Mouse (Mus musculus) erythroblast, adult 5-6 weeks (primary cell): ENCODE data around the gene Ptgfrn. TPM values are rescaled to one million over a fixed set of nuclear protein-coding genes. Genes with fewer than 3 reads are reported as not detected.

ENCODE experiments used
- ATAC-seq: replicated peaks from 2 replicates; pipeline ENCODE4 v1.8.0; 2016; ENCODE audit warnings: moderate number of reproducible peaks, mild to moderate bottlenecking, moderate TSS enrichment, inconsistent platforms; ENCODE audit not compliant: poor library complexity, low FRiP score, severe bottlenecking
- total RNA-seq, 2 experiments: library from RNA; stranded (forward) in 1 of 2; stranded (reverse) in 1 of 2; fragments of 150-400 nt in 1 of 2; fragments of 200-764, 138-1000 nt in 1 of 2; gene quantifications; 2 replicates each; pipeline versions ENCODE4 v1.2.3 to v1.2.4; 2015 to 2017; ENCODE audit warnings: low replicate concordance in 2 of 2

The Ptgfrn gene
- total RNA-seq, 2 experiments from 2014 or later = 0.09 to 6.3 TPM

DNA sequence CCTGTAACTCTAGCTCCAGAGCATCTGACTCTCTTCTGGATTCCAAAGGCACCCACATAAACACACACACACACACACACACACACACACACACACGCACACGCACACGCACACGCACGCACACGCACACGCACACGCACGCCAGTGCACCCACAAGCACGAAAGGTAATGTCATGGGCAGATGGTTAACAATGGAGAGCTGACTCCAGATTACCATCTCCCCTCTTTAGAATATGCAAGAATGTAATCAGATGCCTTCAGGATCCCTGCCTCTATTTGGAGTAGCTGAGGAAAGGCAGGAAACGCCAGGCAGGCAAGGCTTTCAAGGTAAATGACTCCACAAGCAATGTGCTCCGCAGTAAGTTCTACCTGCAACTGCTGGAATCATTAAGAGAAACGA, 17.9 kb downstream of the Ptgfrn start:
- no peak for ATAC-seq

DNA sequence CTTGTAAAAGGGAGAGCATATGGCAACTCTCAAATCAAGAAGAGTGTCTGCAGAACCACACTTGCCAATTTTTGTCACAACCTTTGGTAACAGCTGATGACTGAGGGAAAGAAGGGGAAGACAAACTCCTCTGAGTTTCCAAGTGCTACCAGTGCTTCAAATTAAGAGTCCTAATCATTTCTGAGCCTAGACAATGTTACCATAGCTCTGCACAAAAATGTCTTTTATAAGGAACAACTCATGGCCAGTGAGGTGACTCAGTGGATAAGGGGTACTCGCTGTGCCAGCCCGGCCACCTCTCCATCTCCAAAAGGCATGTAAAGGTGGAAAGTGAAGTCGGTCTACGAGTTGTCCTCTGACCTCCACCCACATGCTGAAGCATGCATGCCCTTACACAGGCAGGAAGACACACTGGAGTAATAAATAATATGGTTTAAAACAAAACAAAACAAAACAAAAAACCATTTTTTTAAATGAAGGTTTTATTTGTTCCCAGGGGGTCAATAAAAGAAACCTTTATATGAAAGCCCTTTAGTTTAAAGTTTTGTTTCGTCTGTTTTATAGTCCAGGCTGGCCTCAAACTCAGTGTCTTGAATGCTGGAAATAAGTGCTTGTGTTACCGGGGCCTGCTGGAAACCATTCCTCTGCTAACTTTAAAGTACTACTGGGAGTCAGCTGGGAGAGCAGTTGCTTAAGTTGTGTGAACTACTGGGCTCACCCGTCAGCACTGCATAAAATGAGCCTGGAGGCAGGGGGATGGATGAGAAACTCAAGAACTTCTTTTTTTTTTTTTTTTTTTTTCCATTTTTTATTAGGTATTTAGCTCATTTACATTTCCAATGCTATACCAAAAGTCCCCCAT, 23.3 kb downstream of the Ptgfrn start:
- no peak for ATAC-seq

DNA sequence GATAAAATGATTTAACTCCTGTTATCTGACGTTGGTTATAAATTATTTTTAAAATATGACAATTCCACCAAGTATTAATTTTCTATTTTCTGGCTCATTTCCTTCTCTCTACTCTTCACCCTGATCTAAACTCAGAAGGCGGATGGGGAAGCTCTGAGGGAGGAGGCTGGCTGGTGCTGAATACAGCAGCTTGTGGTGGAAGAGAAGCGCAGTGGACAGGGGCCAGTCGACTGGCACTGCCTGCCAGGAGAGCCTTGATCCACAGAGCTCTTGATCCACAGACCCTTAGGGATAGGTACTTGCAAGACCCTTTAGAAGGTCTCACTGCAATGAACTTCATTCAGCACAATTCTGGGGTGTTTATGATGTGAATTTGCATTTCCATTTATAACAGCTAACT, 29.2 kb downstream of the Ptgfrn start:
- ATAC-seq = no peak

DNA sequence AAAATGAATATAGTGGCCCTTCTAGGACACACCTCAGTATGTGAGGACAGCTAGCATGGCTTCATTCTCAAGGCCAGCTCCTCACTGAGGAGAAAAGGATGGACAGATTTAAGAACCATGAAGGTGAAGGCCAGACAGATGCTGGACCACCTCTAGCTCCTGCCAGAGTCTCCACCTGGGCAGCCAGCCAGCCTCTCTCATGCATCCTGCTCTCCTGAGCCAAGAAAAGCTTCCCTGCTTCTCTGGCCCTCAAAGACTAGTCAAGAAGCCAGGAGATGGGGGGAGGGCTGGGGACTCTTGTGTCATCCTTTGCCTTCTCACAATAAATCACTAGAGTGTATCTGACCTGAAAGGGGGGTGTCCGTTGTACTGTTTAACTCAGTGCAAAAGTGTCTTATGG, 31.7 kb downstream of the Ptgfrn start:
- ATAC-seq = no peak

DNA sequence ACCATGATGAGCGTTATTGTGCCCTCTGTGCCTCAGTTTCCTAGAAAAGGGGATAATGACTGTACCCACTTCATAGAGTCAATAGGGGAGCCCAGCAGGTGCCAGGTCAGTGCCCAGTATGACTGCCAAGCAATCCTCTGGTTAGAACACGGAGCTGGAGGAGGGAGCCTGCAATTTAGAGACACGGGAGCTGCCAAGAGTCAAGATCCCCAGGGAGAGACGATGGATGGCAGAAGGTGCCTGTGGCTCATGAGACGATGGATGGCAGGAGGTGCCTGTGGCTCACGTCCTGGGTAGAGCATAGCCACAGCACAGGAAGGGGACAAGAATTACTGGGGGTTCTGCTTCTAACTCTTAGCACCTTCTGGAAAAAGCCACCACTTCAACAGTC, 32.4 kb downstream of the Ptgfrn start:
- no peak for ATAC-seq

DNA sequence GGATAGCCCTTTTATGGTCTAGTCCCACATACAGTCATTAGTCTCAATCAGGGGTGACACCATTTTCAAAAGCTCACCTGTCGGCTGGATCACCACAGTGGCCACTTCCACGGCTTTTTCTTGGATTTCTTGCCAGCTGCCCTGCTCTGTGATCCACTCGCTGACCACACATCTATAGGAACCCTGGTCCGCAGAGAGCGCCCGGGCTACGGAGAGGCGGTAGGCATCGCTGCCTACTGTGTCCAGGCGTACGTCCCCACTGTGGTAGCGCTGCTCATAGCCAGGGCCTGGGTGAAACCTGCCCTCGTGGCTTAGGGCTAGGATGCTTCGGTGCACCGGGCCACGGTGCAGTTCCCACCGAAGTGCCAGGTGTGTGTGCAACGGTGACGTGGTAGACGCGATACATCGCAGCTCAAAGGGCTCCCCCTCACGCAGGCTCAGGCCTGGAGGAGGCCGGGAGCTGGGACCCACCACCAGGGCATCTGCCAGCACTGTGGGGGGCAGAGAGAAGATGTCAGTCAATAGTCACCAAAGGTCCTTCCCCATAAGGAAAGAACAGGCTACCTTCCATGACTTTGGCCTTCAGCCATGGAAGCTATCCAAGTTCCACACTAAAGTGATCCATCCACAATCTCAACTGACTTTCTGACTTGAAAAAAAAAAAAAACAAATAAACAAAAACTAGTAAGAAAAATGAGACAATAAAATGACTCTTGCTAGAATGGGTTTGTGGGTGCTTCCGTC, 32.9 kb downstream of the Ptgfrn start:
- no peak for ATAC-seq

DNA sequence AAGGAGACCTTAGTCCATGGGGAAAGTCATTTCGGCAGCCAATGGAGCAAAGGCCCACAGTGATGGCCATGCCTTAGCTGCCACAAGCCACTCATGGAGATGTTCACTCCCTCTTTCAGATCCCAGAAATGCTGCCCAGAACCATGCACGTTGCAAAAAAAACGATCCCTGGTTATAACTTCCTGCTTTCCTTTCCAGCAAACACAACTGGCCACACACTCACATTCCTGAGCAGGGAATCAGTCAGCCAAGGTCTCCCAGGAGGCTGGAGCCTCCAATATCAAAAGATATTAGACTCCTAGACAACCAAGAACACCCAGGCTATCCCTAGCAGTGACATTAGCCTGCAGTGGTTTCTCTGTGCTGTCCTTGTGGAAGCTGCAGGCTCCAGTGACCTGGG, 34.2 kb downstream of the Ptgfrn start:
- ATAC-seq = no peak

DNA sequence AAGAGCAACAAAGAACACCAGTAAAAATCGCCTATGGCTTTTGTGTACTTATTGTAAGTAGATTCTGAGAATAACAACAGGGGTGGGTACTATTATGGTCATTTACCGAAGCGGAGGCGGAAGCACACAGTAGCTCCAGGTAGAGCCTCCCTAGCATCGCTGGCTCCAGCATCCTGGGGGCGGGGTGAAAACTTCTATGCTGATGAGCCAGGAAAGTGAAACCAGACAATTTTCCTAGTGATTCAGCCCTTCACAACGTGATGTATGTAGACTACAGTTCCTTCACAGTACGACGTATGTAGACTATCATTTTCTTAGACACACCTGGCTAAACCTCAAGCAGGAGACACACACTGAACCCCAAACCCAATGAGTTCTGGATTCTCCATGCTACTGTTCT, 36.7 kb downstream of the Ptgfrn start:
- no peak for ATAC-seq

DNA sequence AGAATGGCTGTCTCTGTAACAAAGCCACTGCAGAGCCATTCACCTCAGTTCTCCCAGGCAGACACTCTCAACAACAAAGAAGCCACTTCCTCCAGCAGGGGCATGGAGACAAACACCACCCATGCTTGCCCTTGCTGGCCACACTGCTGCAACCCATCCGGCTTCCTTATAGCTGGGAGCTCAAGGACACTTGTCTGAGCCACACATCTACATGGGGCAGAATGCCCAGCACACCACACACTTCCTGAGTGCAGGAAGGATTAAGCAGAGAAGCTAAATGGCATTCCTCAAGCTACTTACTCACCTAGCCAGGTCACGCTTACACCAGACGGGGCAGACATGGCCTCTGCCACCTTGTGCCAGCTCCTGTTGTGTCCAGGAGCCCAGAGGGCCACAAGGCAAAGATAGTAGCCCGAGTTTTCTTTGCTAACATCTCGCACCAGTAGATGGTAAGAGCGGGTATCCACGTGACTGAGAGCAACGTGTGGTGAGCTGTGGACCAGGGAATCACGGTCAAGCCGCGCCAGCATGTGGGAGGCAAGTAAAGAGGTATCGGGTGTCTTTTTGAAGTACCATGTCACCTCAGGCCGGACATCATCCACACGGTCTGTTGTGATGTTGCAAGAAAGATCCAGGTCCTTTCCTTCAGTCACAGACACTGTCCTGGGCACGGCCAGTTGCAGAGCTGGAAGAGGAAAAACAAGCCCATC, 37.4 kb downstream of the Ptgfrn start:
- no peak for ATAC-seq

DNA sequence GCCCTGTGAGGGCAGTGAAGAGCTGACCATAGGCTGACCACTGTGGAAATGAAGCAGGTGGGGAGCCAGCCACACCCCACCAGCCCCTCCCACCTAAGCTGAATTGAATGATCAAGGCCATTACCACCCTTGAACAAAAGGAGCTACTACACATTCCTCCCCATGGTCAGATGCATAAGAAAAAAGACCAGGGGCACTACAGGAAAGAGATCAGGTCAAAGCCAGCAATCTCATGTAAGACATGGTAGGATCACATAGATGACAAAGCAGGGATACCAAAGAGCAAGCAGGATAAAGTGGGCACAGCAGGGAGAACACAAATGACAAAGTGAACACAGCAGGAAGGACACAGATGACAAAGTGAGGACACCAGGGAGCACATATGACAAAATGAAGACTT, 38.5 kb downstream of the Ptgfrn start:
- no peak for ATAC-seq

DNA sequence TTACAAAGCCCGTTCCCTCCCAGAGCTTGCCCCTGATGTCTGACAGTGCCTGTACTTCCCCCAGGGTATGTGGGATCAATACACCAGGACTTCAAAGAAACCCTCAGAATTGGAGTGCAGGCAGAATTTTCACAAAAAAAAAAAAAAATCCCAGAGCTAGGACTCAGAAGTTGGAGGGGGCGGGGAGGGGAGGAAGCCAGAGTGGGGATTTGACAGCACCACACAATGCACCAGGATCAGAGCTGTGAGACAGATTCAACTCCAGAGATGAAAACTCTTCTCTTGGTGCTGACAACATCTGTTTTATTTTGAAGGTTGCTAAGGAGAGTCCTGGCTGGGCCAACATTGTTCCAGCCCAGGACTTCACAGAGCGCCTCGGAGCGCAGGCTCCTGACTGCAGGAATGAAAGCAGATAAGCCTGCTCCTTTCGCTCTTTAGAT, 39.3 kb downstream of the Ptgfrn start:
- no peak for ATAC-seq

DNA sequence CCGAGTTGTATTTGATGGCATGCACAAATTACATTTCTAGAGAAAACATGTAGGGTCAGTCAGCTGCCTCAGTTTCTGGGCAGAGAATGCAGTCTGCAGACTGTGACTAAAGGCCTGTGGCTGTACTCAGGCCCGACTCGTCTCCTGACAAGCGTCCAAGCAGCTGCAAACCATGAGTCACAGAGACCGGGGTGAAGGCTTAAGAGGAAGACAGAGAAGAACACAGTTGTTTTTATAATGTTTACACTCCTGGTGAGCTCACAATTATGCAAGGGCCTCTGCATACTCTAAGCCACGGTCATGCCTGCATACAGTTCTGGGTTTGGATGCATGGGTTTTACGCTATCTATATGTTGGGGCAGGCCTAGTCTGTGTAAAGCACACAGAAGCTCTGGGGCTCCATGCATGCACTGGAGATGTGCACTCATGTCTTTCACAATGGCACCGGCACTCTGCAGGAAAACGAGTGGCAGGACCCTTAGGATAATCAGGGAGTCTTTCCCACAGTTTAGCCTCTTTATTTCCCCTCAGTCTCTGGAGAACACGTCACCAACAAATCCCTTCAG, 39.8 kb downstream of the Ptgfrn start:
- ATAC-seq = no peak

DNA sequence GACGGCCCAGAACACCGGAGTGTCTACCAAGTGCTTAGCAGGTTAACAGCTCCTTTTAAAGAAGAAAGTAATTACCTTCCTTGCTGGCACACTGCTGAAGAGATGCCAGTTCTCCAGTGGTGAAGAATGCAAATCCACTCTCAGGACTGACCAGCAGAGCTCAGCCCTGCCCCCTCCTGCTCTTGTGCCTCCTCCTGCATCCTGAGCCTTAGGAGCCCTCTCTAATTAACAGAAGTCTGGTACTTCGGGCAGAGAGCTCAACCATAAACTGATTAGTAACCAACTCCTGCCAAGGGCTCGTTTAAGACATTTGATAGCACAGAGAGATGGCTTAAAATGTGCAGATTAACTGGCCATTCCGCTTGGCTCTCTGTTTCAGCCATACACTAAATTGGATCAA, 41.4 kb downstream of the Ptgfrn start:
- ATAC-seq = no peak

DNA sequence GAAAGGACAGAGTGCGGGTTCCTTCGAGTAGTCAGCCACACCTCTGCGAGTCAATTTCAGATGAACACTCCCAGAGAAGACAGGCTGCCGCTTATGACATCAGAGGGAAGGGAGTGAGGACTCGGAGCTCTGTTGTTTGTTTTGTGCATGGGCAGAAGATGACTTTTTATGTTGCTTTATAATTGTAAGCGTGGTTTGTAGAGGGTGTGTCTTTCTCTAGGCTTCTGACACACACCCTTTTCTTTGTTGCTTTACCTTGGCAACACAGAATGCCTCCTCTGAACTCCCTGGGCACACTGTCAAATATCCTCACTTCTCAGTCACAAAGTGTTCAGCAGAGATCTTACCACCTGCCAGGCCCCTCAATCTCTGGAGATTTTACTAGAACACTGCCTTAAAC, 43.9 kb downstream of the Ptgfrn start:
- no peak for ATAC-seq

DNA sequence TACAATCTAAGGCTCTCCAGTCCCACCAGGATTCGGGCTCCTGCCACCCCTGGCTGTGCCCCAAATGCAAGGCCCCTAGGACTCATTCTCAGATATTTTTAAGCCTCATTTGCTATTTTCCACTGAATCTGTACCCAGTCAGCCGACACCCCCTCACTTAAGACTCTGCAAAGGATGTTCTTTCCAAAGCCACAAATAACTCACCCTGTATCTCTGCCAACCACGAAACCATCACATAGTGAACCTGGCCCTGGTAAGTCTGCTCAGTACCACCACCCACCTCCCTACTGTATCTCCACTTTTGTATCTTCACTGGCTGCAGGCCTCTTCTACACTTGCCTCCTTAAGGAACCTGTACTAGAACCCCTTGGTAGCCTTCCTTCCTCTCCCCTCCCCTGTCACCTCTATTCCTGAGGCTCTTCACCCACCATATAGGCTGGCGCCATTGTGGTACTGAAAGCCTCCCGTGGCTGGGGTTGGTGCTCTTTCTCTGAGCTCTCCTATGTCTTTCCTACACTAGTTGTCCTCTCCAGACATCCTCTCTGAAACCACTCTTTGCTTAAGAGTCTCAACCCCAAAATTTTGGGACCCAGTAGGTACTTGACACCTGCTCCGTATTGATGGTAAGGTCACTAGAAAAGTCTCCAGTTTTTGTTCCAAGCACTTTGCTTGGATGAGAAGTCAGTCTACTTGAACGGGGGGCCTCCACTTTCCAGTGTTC, 48.1 kb downstream of the Ptgfrn start:
- ATAC-seq = no peak

DNA sequence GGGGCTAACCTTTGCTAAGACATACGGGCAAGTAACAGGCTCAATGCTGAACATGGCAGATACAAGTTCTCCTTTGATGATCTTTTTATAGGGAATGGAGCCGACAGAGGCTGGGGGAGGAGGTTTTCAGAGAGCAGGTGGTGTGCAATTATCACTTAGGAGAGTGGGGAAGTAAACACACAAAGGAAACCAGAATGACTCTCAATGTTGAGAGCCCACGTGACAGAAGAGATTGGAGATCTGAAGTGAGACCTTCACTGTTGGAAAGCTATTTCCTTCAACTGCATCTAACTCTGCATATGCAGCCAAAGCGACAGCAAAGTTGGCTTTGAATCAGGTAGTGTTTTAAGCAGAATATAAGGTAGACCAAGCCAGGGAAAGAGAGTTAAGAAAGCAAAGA, 50.9 kb downstream of the Ptgfrn start:
- no peak for ATAC-seq

DNA sequence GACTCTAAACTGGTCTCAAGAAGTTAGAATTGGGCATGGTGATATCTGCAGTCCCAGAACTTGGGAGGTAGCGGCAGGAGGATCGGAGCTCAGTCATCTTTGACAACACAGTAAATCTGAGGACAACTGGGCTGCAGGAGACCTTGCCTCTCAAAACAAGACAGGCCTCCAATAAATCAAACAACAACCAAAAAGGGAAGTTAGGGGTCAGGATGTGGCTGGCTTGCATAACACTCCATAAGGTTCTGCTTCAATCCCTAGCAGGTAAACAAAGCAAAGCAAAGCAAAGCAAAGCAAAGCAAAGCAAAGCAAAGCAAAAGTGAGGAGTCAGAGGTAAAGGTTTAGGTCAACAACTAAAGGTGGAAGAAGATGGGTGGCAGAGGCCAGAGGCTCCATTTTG, 51.9 kb downstream of the Ptgfrn start:
- ATAC-seq = no peak

DNA sequence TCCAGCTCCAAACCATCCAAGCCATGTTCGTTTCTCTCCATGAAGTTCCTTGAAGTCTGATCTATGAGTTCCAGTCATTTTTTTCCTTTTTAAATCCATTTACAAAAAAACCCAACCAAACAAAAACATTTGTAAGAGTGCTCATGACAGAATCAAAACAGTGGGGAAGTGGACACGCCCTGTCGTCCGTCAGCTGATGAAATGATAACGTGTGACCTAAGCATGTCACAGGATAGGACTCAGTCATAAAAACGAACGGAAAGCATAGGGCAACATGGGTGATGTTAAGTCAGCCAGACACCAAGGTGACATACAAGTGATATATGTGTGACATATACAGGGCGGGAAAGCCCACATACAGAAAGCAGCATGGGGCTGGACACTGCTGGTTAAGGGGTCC, 54.9 kb downstream of the Ptgfrn start:
- ATAC-seq = no peak

DNA sequence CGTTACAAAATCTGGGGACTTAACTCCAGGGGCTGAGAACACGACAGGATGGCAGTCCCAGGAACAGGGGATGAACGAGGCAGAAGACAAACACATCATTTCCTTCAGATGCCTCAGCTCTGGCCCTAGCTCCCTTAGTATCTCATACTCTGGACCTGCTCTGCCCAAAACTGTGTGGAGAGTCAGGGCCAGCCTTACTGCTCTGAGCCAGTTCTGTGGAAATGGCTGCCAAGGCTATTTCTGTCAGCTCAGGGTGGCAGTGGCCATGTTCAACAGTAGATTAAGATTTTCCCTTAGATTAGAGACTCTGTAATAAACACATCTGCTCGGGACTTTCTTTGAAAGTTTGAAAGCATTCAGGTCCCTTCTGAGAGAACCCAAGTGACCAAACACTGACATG, 58.5 kb downstream of the Ptgfrn start:
- ATAC-seq = no peak

DNA sequence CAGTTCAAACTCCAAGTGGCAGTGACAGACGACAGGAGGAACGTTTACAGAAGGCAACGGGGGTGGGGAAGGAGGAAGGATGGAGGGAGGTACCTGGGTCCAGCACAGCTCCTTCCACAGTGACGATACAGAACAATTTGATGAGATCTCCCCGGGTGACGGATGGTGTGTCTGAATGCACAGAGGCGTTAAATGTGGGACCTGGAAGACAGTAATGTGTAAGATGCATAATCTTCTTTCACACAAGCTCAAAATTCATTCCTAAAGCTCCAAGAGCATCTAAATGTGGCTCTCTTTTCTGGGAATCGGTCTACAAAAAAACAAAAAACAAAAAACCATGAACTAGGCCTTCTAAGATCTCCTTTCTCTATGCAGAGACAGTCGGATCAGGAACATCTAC, 60.1 kb downstream of the Ptgfrn start:
- ATAC-seq = no peak
